Mouse (Mus musculus): Measurements from ENCODE around the gene Ror1.

GRCm38 (mm10) chr4:100244250-100244649 is 148.7 kb downstream of the Ror1 start:
- TF ChIP-seq EP300 (optimal IDR thresholded peaks at IDR 0.05): no peak
- TF ChIP-seq CTCF (IDR thresholded peaks at IDR 0.05; ENCODE audit: low read depth): no peak

Data from stomach, postnatal 0 days (tissue).